Mouse (Mus musculus): ENCODE results near the gene Cyp39a1. TPM values are rescaled to one million over a fixed set of nuclear protein-coding genes. Genes with fewer than 3 reads are reported as not detected.

The Cyp39a1 gene
- total and polyA plus RNA-seq, 2 experiments from 2014 or later, result 8.3 to 39.5 TPM

- H3K9me3 ChIP-seq (replicated peaks; ENCODE audit: control insufficient read depth, low read length), result no peaks in the 10 kb centered on the region
- WGBS, result 6% methylated on average over 75 of the region's 83 CpGs
- H3K4me2 ChIP-seq (ENCODE audit: low read depth, low read length), result peak within 1 kb of the TSS; percentile 58
- 0 out of 2 replicates have a peak within 1 kb of the TSS, but pooled peaks have one; percentile 3 for H3K9ac ChIP-seq (replicated peaks; ENCODE audit: low read depth, low read length)
- H3K4me3 ChIP-seq (ENCODE audit: low read depth, low read length), result peak within 1 kb of the TSS; percentile 39
- DNase-seq (ENCODE audit: low spot score), result no peak
- no peak within 1 kb of the TSS for H3K27ac ChIP-seq (ENCODE audit: low read depth)
- TF ChIP-seq EP300 (IDR thresholded peaks at IDR 0.05; ENCODE audit: low read depth) (no peak), CTCF (IDR thresholded peaks at IDR 0.05; ENCODE audit: low read depth) (no peak)
- peaks cover 48% of the 10 kb centered on the region for H3K27me3 ChIP-seq (ENCODE audit: control insufficient read depth, insufficient read depth, low read length)
- no peaks in the 10 kb centered on the region for H3K36me3 ChIP-seq (replicated peaks; ENCODE audit: control insufficient read depth, insufficient read depth, low read length)
- H3K4me1 ChIP-seq (ENCODE audit: control insufficient read depth, insufficient read depth), result peaks cover 8% of the 10 kb centered on the region; the same call in 1 of the 2 replicates
- ATAC-seq (ENCODE audit: insufficient read depth, low read depth), result peak; percentile 30; the same call in 1 of the 2 replicates
Observed at GRCm38 (mm10) chr17:43629496-43630426, 37.5 kb upstream of the Cyp39a1 start, which contains the start of gene Tdrd6. Tdrd6 (minus strand) TSS chr17:43630299.

- Histone ChIP-seq H3K27me3 (ENCODE audit: control insufficient read depth, insufficient read depth, low read length) (peaks cover 43% of the 10 kb centered on the region), H3K36me3 (replicated peaks; ENCODE audit: control insufficient read depth, insufficient read depth, low read length) (no peaks in the 10 kb centered on the region), H3K27ac (ENCODE audit: low read depth) (no peak overlapping the region), H3K9ac (replicated peaks; ENCODE audit: low read depth, low read length) (no peak overlapping the region), H3K4me3 (ENCODE audit: low read depth, low read length) (peak overlapping the region; percentile 39), H3K4me1 (ENCODE audit: control insufficient read depth, insufficient read depth) (peaks cover 8% of the 10 kb centered on the region; the same call in 1 of the 2 replicates), H3K9me3 (replicated peaks; ENCODE audit: control insufficient read depth, low read length) (no peaks in the 10 kb centered on the region), H3K4me2 (ENCODE audit: low read depth, low read length) (peak overlapping the region; percentile 58)
- ATAC-seq (ENCODE audit: insufficient read depth, low read depth) (peak; percentile 11; the same call in 1 of the 2 replicates), DNase-seq (ENCODE audit: low spot score) (no peak)
- TF ChIP-seq EP300 (IDR thresholded peaks at IDR 0.05; ENCODE audit: low read depth) (no peak), CTCF (IDR thresholded peaks at IDR 0.05; ENCODE audit: low read depth) (no peak)
- WGBS, result 51% methylated on average over 13 of the region's 13 CpGs
Observed at GRCm38 (mm10) chr17:43630427-43630760, 36.8 kb upstream of the Cyp39a1 start.

- no peak for TF ChIP-seq EP300 (IDR thresholded peaks at IDR 0.05; ENCODE audit: low read depth)
- no peak for TF ChIP-seq CTCF (IDR thresholded peaks at IDR 0.05; ENCODE audit: low read depth)
Observed at GRCm38 (mm10) chr17:43637146-43637545, 30.1 kb upstream of the Cyp39a1 start.

GRCm38 (mm10) chr17:43640825-43641224 lies 26.4 kb upstream of the Cyp39a1 start:
- H3K4me2 ChIP-seq (ENCODE audit: low read depth, low read length), result no peak overlapping the region
- DNase-seq (ENCODE audit: low spot score) (no peak), ATAC-seq (ENCODE audit: insufficient read depth, low read depth) (no peak)
- H3K4me3 ChIP-seq (ENCODE audit: low read depth, low read length), result no peak overlapping the region
- TF ChIP-seq CTCF (IDR thresholded peaks at IDR 0.05; ENCODE audit: low read depth), result no peak
- no peak for TF ChIP-seq EP300 (IDR thresholded peaks at IDR 0.05; ENCODE audit: low read depth)
- H3K9me3 ChIP-seq (replicated peaks; ENCODE audit: control insufficient read depth, low read length), result no peaks in the 10 kb centered on the region
- H3K4me1 ChIP-seq (ENCODE audit: control insufficient read depth, insufficient read depth), result peaks cover 12% of the 10 kb centered on the region
- no peak overlapping the region for H3K9ac ChIP-seq (replicated peaks; ENCODE audit: low read depth, low read length)
- WGBS, result 76% methylated on average over 1 of the region's 1 CpGs
- no peaks in the 10 kb centered on the region for H3K27me3 ChIP-seq (ENCODE audit: control insufficient read depth, insufficient read depth, low read length)
- peaks cover 10% of the 10 kb centered on the region; the same call in 1 of the 2 replicates for H3K36me3 ChIP-seq (replicated peaks; ENCODE audit: control insufficient read depth, insufficient read depth, low read length)
- no peak overlapping the region for H3K27ac ChIP-seq (ENCODE audit: low read depth)

More at GRCm38 (mm10) chr17:43637146-43637545, 30.1 kb upstream of the Cyp39a1 start:
- DNase-seq (ENCODE audit: low spot score), result no peak
- H3K4me3 ChIP-seq (ENCODE audit: low read depth, low read length), result no peak overlapping the region
- no peak overlapping the region for H3K27ac ChIP-seq (ENCODE audit: low read depth)
- H3K36me3 ChIP-seq (replicated peaks; ENCODE audit: control insufficient read depth, insufficient read depth, low read length), result peaks cover under 1% of the 10 kb centered on the region; the same call in 1 of the 2 replicates
- ATAC-seq (ENCODE audit: insufficient read depth, low read depth), result no peak
- H3K4me1 ChIP-seq (ENCODE audit: control insufficient read depth, insufficient read depth), result no peaks in the 10 kb centered on the region
- no peak overlapping the region for H3K9ac ChIP-seq (replicated peaks; ENCODE audit: low read depth, low read length)
- H3K9me3 ChIP-seq (replicated peaks; ENCODE audit: control insufficient read depth, low read length), result no peaks in the 10 kb centered on the region
- no peak overlapping the region for H3K4me2 ChIP-seq (ENCODE audit: low read depth, low read length)
- H3K27me3 ChIP-seq (ENCODE audit: control insufficient read depth, insufficient read depth, low read length), result 0 out of 2 replicates have a peak, but pooled peaks cover 3% of the 10 kb centered on the region
- WGBS, result 94% methylated on average over 4 of the region's 4 CpGs

GRCm38 (mm10) chr17:43643191-43643590 lies 24.0 kb upstream of the Cyp39a1 start:
- WGBS, result 68% methylated on average over 7 of the region's 7 CpGs
- Histone ChIP-seq H3K4me1 (ENCODE audit: control insufficient read depth, insufficient read depth) (peaks cover 12% of the 10 kb centered on the region), H3K4me3 (ENCODE audit: low read depth, low read length) (no peak overlapping the region), H3K9me3 (replicated peaks; ENCODE audit: control insufficient read depth, low read length) (no peaks in the 10 kb centered on the region), H3K9ac (replicated peaks; ENCODE audit: low read depth, low read length) (no peak overlapping the region), H3K36me3 (replicated peaks; ENCODE audit: control insufficient read depth, insufficient read depth, low read length) (peaks cover 17% of the 10 kb centered on the region; the same call in 1 of the 2 replicates), H3K4me2 (ENCODE audit: low read depth, low read length) (no peak overlapping the region), H3K27ac (ENCODE audit: low read depth) (no peak overlapping the region), H3K27me3 (ENCODE audit: control insufficient read depth, insufficient read depth, low read length) (no peaks in the 10 kb centered on the region)
- DNase-seq (ENCODE audit: low spot score) (no peak), ATAC-seq (ENCODE audit: insufficient read depth, low read depth) (no peak)
- no peak for TF ChIP-seq CTCF (IDR thresholded peaks at IDR 0.05; ENCODE audit: low read depth)
- TF ChIP-seq EP300 (IDR thresholded peaks at IDR 0.05; ENCODE audit: low read depth), result no peak
